Mouse (Mus musculus): ENCODE data around the gene Ascc1.
"Not testable (repeated sequence)": the region's sequence is repeated elsewhere in the genome, so short reads cannot be mapped to it uniquely, and the experiment has no call there.

Gene Ascc1

GRCm38 (mm10) chr10:59977715-59978343, 24.8 kb upstream of the Ascc1 start:
- no peak for DNase-seq (ENCODE audit: low spot score)

GRCm38 (mm10) chr10:59978401-59978800, 24.2 kb upstream of the Ascc1 start:
- no peak for DNase-seq (ENCODE audit: low spot score)

DNA sequence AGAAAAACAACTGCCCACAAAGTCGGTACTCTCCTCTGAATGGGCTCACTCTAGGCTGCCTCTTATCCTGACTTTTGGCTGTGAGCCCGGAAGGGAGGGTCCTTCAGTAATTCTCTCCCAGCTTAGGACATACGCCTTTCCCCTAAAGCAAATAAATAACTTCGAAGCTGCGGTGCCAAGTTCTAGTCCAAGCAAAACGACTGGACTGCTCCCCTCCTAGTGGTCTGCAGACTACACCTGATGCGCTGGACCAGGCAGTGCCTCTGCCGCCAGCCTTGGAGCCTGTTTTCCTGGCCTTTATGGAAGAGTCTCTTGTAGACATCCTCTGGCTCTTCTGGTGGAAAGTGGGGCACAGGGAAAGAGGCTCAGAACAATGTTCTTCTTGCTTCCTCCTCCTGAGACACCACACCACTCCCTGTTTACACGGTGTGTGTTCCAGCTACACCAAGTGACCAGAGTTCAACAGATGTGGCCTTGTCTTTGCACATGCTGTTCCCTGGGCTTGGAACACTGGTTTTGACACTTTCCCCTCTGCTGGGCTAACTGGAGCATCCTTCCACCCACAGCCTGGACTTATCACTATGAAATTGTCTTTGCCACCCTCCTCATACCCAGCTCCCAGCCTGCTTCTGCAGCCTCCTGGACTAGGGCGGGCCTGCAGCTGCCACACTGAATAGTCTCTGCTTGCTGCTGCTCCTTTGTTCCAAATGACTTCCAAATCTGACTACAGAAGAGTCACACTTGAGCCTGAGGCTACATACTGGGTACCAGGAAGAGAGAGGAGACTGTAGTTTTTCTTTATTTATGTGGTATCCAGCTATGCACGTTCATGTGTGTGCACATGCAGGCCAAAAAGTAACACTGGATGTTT, 23.5 kb upstream of the Ascc1 start:
- DNase-seq (ENCODE audit: low spot score): peak; percentile 90

DNA sequence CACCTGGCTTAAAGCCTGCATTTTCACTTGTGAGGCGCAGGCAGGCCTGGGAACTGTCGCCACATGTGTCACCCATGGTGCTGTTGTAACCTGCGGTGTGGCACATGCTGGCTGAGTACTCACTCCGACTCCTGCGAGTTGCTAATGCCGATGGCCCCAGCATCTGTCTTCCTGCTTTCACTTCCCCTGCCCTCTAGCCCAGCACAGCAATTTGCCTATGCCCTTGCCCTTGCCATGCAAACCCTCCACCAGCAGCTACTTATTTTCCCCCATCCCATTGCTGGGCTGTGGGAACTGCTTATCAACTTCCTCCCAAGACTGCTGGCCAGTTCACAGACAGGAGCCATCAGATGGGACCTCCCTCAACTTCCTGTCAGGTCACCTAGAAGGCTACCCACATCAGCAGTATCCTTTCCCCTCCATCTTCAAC, 21.8 kb upstream of the Ascc1 start:
- no peak for DNase-seq (ENCODE audit: low spot score)

DNA sequence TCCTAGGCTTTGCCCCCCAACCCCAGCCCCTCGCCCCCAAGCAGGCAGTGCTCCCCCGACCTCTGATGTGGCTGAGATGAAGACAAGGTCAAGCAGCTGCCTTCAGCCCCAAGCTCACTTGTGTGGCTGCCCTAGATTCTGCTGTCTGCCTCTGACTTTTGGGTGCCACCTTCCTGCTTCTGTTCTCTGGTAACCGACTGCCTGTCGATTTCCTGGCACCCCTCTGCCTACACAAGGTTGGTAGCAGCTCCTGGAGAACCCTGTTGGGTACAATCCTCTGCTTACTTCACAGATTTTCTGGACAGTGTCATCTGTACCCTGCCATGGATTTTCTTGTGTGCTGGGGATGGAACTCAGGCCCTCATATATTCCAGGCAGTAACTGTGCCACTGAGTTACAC, 21.3 kb upstream of the Ascc1 start:
- DNase-seq (ENCODE audit: low spot score): no peak

- DNase-seq (ENCODE audit: low spot score): no peak
These were observed 20.8 kb upstream of the Ascc1 start for GRCm38 (mm10) chr10:59981792-59982191.

DNA sequence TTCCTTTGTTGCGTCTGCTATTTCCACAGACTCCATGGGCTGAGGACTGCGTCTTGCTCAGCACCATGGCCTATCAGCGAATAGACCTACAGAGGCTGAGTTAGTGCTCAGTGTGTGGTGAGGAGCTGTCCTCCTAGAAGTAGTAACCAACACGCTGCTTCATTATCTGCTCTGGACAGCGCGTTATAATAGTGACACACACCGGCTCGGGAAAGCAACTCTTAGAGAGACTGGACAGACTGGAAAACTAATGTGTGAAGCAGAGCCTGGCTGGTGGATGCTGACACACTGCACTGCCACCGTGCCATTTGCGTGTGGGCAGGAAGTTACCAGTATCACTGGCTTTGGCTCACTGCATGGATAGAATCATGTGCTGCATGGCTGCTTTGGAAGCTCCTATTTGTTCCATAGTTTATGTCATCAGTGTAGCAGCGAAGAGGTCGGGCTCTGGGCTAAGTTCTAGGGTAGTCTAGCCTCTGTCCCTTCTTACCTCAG, 20.2 kb upstream of the Ascc1 start:
- DNase-seq (ENCODE audit: low spot score): no peak

DNA sequence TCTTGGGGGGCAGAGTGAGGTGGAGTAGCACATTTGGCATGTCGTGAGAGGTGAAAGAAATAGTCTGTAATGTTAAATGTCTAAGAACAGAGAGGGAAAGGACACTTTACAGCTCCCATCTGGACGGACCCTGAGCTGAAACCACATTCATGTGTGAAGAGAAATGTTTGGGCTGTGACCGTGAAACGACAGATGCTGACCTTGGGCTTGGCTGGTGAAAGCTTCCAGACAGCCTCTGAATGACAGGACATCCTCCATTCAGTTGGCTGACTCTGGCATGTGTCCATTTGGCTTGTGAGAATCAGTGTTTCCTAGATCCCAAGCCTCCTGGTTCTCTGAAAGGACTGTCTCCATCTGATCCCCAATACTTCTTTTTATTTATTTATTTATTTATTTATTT, 14.6 kb upstream of the Ascc1 start:
- DNase-seq (ENCODE audit: low spot score): no peak

GRCm38 (mm10) chr10:59990393-59990792, 12.2 kb upstream of the Ascc1 start:
- no peak for DNase-seq (ENCODE audit: low spot score)

DNA sequence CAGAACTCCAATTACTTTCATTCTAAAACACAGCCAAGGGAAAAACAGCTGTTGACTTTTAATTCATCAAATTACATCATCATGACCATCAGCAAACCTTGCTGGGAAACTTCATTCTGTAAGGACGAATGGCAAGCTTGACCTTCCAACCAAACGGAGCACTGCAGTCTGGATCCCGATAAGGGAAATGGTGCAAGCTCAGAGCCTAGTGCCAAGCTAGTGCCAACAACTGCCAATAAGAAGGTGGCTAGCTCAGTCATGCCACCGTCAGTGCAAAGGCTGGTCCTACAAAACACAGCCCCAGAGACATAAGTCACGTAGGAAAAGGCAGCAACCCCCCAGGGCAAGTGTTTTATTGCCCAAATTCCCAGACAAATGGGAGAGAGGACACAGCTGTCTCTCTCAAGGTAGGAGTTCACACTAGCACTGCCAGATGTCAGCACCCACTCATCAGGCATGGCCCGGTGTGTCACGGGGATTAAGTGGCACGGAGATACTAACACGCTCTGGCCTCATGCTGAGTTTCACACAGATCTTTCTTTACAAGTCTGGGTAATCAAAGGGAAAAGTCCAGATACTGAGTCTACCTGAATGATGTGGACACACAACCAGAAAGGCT, 11.2 kb upstream of the Ascc1 start:
- no peak for DNase-seq (ENCODE audit: low spot score)

GRCm38 (mm10) chr10:59992024-59992423, 10.6 kb upstream of the Ascc1 start:
- no peak for DNase-seq (ENCODE audit: low spot score)

GRCm38 (mm10) chr10:59993813-59994212, 8.8 kb upstream of the Ascc1 start:
- not testable (repeated sequence) for DNase-seq (ENCODE audit: low spot score)

GRCm38 (mm10) chr10:59995889-59996288, 6.7 kb upstream of the Ascc1 start:
- no peak for DNase-seq (ENCODE audit: low spot score)

DNA sequence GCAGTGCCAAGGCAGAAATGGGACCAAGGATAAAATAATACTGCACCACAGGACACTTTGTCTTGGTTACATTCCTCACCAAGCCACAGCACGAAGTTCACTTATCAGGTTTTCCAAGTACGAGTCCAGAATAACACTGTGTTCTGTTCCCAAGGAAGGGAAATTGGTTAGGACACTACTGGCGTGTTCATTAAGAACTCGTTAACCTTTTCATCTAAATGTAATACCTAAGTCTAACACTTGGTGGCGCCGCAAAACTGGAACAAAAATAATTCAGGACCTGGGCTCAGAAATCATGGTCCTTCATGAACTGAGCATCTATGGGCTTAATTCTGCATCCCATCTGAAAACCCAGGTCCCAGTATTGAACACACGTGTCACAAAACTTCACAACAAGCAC, 5.0 kb upstream of the Ascc1 start:
- DNase-seq (ENCODE audit: low spot score): no peak

DNA sequence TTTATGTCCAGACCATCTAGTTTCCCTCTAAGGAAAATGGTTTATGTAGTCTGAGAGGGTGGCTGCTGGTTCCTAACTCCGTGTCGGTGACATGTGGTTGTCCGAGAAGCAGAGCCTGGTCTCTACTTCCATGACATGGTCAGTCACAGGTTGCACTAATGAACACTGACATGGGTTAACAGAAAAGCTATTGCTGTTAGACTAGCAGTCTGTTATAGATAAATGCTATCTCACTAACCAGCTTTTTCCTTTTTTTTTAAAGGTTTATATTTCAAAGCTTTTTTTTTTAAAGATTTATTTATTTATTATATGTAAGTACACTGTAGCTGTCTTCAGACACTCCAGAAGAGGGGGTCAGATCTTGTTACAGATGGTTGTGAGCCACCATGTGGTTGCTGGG, 3.5 kb upstream of the Ascc1 start:
- DNase-seq (ENCODE audit: low spot score): no peak

- not testable (repeated sequence) for DNase-seq (ENCODE audit: low spot score)
These were observed 942 bp upstream of the Ascc1 start for GRCm38 (mm10) chr10:60001663-60002062.

- DNase-seq (ENCODE audit: low spot score): no peak
These were observed 402 bp upstream of the Ascc1 start for GRCm38 (mm10) chr10:60002203-60002602.

GRCm38 (mm10) chr10:60003213-60003752, 678 bp downstream of the Ascc1 start:
- no peak for DNase-seq (ENCODE audit: low spot score)

DNA sequence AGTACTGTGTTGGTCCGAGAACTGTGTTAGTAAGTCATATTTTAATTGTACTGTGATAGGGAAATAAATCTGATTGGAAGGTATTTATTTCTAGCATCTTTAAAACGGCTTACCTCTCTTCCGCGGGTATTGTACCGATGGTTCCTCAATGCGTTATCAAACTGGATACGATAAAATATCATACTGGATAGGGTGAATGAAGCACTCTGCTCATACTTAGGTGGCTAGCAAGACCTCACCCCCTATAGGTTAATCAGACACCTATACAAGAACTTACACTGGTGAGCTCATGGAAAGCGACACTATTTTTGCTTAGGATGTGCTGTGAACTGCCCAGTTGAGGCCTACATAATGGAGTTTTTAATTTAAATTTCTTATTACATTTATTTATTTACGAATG, 1.2 kb downstream of the Ascc1 start:
- DNase-seq (ENCODE audit: low spot score): no peak

GRCm38 (mm10) chr10:60005264-60005663, 2.7 kb downstream of the Ascc1 start:
- DNase-seq (ENCODE audit: low spot score): peak; percentile 62

DNA sequence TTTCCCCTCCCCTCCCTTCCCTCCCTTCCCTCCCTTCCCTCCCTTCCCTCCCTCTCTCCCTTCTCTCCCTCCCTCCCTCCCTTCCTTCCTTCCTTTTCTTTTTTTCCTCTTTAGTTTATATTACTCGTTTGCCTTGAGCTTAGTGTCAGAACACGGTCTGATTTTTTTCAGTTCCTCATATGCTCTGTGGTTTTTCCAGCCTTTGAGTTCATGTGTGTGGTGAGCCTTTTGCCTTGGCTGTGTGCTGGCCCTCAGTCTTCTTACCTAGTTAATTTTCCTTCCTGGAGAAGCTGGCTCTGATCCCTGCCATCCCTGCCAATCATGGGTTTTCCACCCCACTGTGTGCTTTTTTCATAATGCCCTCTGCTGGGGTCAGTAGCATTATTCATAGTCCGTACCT, 6.5 kb downstream of the Ascc1 start:
- DNase-seq (ENCODE audit: low spot score): no peak

- DNase-seq (ENCODE audit: low spot score): no peak
These were observed 13.6 kb downstream of the Ascc1 start for GRCm38 (mm10) chr10:60016223-60016622.

DNA sequence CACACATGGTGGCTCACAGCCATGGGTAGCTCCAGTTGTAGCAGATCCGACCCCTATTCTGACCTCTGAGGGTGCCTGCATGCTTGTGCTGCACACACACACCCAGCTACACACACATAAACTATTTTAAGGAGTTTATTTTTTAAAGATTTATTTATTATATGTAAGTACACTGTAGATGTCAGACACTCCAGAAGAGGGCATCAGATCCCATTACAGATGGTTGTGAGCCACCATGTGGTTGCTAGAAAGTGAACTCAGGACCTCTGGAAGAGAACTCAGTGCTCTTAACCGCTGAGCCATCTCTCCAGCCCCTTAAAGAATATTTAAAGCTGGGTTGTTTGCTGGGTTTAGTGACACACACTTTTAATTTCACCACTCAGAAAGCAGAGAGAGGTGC, 16.7 kb downstream of the Ascc1 start:
- no peak for DNase-seq (ENCODE audit: low spot score)
